Mouse (Mus musculus): Measurements from ENCODE around the gene Ppp6r1.

DNA sequence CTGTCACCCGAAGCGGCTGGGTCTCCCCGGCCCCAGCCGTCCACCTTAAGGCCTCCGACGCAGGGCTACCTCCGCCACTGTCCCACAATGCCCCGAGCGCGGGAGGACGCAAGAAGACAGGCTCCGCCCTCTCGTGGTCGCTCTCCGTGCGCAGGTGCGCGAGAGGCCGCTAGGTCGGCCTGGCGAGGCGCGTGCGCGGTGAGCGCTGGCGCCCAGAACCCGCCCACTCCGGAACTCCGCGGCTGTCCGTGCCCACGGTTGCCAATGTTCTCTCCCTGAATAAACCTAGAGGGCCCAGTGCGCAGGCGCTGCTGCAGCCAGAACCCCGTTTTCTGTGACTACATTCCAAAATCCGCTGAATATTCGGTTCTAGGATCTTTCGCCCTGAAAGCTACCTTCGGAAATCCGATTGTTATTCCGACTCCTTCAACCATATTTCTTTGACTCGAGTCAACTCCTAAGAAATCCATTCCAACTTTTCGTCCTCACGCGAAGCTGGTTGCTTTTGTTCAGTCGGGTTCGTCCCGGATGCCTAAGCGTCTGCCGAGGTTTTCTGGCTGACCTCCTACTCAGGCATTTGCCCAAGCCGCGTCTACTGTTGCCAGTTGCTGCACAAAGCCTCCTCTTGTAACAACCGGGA lies at the start of gene Ppp6r1:
- TF ChIP-seq ZKSCAN1 (IDR thresholded peaks at IDR 0.05; ENCODE audit: low read depth, low read length): no peak
- TF ChIP-seq TCF12 (IDR thresholded peaks at IDR 0.05; ENCODE audit: low read depth, low read length): peak; percentile 63
- no peak for TF ChIP-seq USF2 (IDR thresholded peaks at IDR 0.05; ENCODE audit: borderline replicate concordance in 1 of 2, insufficient read depth in 1 of 2, low read depth in 1 of 2, low read length in 2 of 2)
- TF ChIP-seq EP300 (IDR thresholded peaks at IDR 0.05; ENCODE audit: low read depth in 1 of 2, low read length in 2 of 2): no peak
- peak; percentile 75 to 96 for TF ChIP-seq POLR2A (IDR thresholded peaks at IDR 0.05; ENCODE audit: control insufficient read depth in 1 of 2, insufficient read depth in 1 of 2, low read depth in 1 of 2, low read length in 2 of 2, poor library complexity in 1 of 2)
- no peak for TF ChIP-seq MAFK (IDR thresholded peaks at IDR 0.05; ENCODE audit: borderline replicate concordance, low read depth, low read length)
- no peak for TF ChIP-seq CTCF (IDR thresholded peaks at IDR 0.05 in 2 of 3, conservative IDR thresholded peaks at IDR 0.05 in 1 of 3; ENCODE audit: control insufficient read depth in 1 of 3, insufficient read depth in 1 of 3, low read depth in 2 of 3, low read length in 3 of 3, poor library complexity in 1 of 3, severe bottlenecking in 1 of 3)

All from MEL (cell line).